Mouse (Mus musculus) midbrain, embryonic 13.5 days (tissue): Measurements from ENCODE around the gene Sf3a2. TPM values are rescaled to one million over a fixed set of nuclear protein-coding genes. Genes with fewer than 3 reads are reported as not detected.
A peak's percentile ranks its signal among the peaks of the same experiment; 100 is the strongest.

Experiments used
- ATAC-seq: fragments of 200-750 bp; cut with Nextera tagmentation; 2 replicates; pipeline ENCODE4 v1.8.0; 2017; ENCODE audit warnings: mild to moderate bottlenecking, moderate TSS enrichment, moderate library complexity
- H3K27ac ChIP-seq: fragments of 300-500 bp; sonication (generic); 2 replicates; pipeline ENCODE4 v1.5.1; 2015; ENCODE audit warnings: inconsistent platforms, mild to moderate bottlenecking, moderate library complexity
- H3K27me3 ChIP-seq: fragments of 300-500 bp; sonication (generic); 2 replicates; pipeline ENCODE4 v1.6.1; 2015; ENCODE audit warnings: mild to moderate bottlenecking, inconsistent platforms
- H3K36me3 ChIP-seq: fragments of 300-500 bp; sonication (generic); 2 replicates; pipeline ENCODE4 v1.6.1; 2015; ENCODE audit warnings: mild to moderate bottlenecking, inconsistent platforms
- H3K4me1 ChIP-seq: fragments of 300-500 bp; sonication (generic); replicated peaks from 2 replicates; pipeline ENCODE4 v1.6.1; 2015; ENCODE audit warnings: inconsistent platforms
- H3K4me2 ChIP-seq: fragments of 300-500 bp; sonication (generic); replicated peaks from 2 replicates; pipeline ENCODE4 v1.6.1; 2015; ENCODE audit warnings: moderate library complexity, mild to moderate bottlenecking, inconsistent platforms
- H3K4me3 ChIP-seq: fragments of 300-500 bp; sonication (generic); replicated peaks from 2 replicates; pipeline ENCODE4 v1.5.1; 2015; ENCODE audit warnings: mild to moderate bottlenecking, inconsistent platforms
- H3K9ac ChIP-seq: fragments of 300-500 bp; sonication (generic); replicated peaks from 2 replicates; pipeline ENCODE4 v1.6.1; 2015; ENCODE audit warnings: mild to moderate bottlenecking, inconsistent platforms
- H3K9me3 ChIP-seq: fragments of 300-500 bp; sonication (generic); 2 replicates; pipeline ENCODE4 v1.6.1; 2016; ENCODE audit warnings: mild to moderate bottlenecking, inconsistent platforms
- WGBS: fragments of 180-500 bp; shearing (Covaris S2); methylation state at CpG from one replicate; pipeline ENCODE4 v1.1.7; 2015; 5-methylcytosine and 5-hydroxymethylcytosine counted together
- microRNA counts: library from miRNA; unstranded; fragments of <30 nt; microRNA quantifications from one replicate; lab custom pipeline; 2016
- microRNA-seq: library from miRNA; unstranded; fragments of <30 nt; microRNA quantifications from one replicate; pipeline ENCODE4, GENCODE M21; 2016
- polyA plus RNA-seq: library from polyadenylated mRNA; unstranded; fragments of >200 nt; fragmentation: Nextera tagmentation; extraction: Ambion mirVana; gene quantifications from 2 replicates; pipeline ENCODE4 v1.2.1, GENCODE M21; 2015

The Sf3a2 gene
- polyA plus RNA-seq, 1 experiment from 2014 or later, result 64.1 TPM

GRCm38 (mm10) chr10:80845055-80845693 is 47.2 kb downstream of the Sf3a2 start:
- no peak for ATAC-seq
- Histone ChIP-seq H3K4me1 (peaks cover 13% of the 10 kb centered on the region), H3K27me3 (peaks cover 53% of the 10 kb centered on the region), H3K4me3 (no peak overlapping the region), H3K9me3 (no peaks in the 10 kb centered on the region), H3K4me2 (no peak overlapping the region), H3K9ac (peak overlapping the region; percentile 74; the same call in 1 of the 2 replicates), H3K36me3 (peaks cover 3% of the 10 kb centered on the region; the same call in 1 of the 2 replicates), H3K27ac (no peak overlapping the region)
- 66% methylated on average over 8 of the region's 8 CpGs for WGBS

- Histone ChIP-seq H3K4me2 (no peak overlapping the region), H3K36me3 (peaks cover 8% of the 10 kb centered on the region; the same call in 1 of the 2 replicates), H3K9me3 (no peaks in the 10 kb centered on the region), H3K27ac (no peak overlapping the region), H3K4me3 (no peak overlapping the region), H3K9ac (no peak overlapping the region), H3K4me1 (peaks cover 13% of the 10 kb centered on the region), H3K27me3 (peaks cover 53% of the 10 kb centered on the region)
- ATAC-seq, result no peak
- 82% methylated on average over 12 of the region's 12 CpGs for WGBS
Measured at GRCm38 (mm10) chr10:80845732-80846131, 47.7 kb downstream of the Sf3a2 start.

- Histone ChIP-seq H3K4me1 (peaks cover 12% of the 10 kb centered on the region), H3K27ac (no peak overlapping the region), H3K36me3 (peaks cover 34% of the 10 kb centered on the region), H3K27me3 (peaks cover 28% of the 10 kb centered on the region), H3K4me3 (no peak overlapping the region), H3K9ac (no peak overlapping the region), H3K4me2 (no peak overlapping the region), H3K9me3 (no peaks in the 10 kb centered on the region)
- 11% methylated on average over 10 of the region's 10 CpGs for WGBS
- no peak for ATAC-seq
Measured at GRCm38 (mm10) chr10:80848571-80848970, 50.6 kb downstream of the Sf3a2 start.

MicroRNAs encoded within 50 kb of the gene (microRNA counts, 519-probe panel; counts per million panel counts)
- microRNA mmu-miR-1982 (lab: Ali Mortazavi, UCI), result 110 counts per million, percentile 56 among the panel's probes with 10 or more counts

Small RNA genes within 50 kb of the gene (microRNA-seq; reads per million reads assigned to microRNA genes)
- gene Mir1982, result 1.2 reads per million

Other genes with a start within 250 kb of the Sf3a2 start
- gene Rexo1, start 236.6 kb upstream of the Sf3a2 start, polyA plus RNA-seq, result 28.8 and 32.6 TPM in 2 replicates
- gene Klf16, start 220.9 kb upstream of the Sf3a2 start, polyA plus RNA-seq, result 3.7 and 4.5 TPM in 2 replicates
- gene Abhd17a, start 207.9 kb upstream of the Sf3a2 start, polyA plus RNA-seq, result 78.5 and 93.4 TPM in 2 replicates
- 60.2 and 60.3 TPM in 2 replicates for gene Scamp4, start 195.3 kb upstream of the Sf3a2 start, polyA plus RNA-seq
- 6.1 and 7.6 TPM in 2 replicates for gene Adat3, start 195.3 kb upstream of the Sf3a2 start, polyA plus RNA-seq
- 4.0 and 4.9 TPM in 2 replicates for gene Gm49322, start 192.2 kb upstream of the Sf3a2 start, polyA plus RNA-seq
- 73.8 and 115 TPM in 2 replicates for gene Csnk1g2, start 175.4 kb upstream of the Sf3a2 start, polyA plus RNA-seq
- gene Btbd2, start 141.1 kb upstream of the Sf3a2 start, polyA plus RNA-seq, result 60.9 and 80.6 TPM in 2 replicates
- 49.6 and 60.1 TPM in 2 replicates for gene Mknk2, start 120.1 kb upstream of the Sf3a2 start, polyA plus RNA-seq
- 58.3 and 58.5 TPM in 2 replicates for gene Mob3a, start 96.2 kb upstream of the Sf3a2 start, polyA plus RNA-seq
- gene Izumo4, start 96.0 kb upstream of the Sf3a2 start, polyA plus RNA-seq, result 37.8 and 39.2 TPM in 2 replicates
- gene Ap3d1, start 55.9 kb upstream of the Sf3a2 start, polyA plus RNA-seq, result 94.5 and 96.3 TPM in 2 replicates
- 19.3 and 23.3 TPM in 2 replicates for gene Dot1l, start 43.0 kb upstream of the Sf3a2 start, polyA plus RNA-seq
- 131 and 150 TPM in 2 replicates for gene Plekhj1, start 428 bp downstream of the Sf3a2 start, polyA plus RNA-seq
- not detected in 2 replicates for gene Amh, start 7.0 kb downstream of the Sf3a2 start, polyA plus RNA-seq
- 0.28 and 0.43 TPM in 2 replicates for gene Jsrp1, start 15.3 kb downstream of the Sf3a2 start, polyA plus RNA-seq
- 1,319 and 1,425 TPM in 2 replicates for gene Oaz1, start 28.5 kb downstream of the Sf3a2 start, polyA plus RNA-seq
- gene Lingo3, start 45.8 kb downstream of the Sf3a2 start, polyA plus RNA-seq, result 1.5 and 1.9 TPM in 2 replicates
- gene Lsm7, start 57.0 kb downstream of the Sf3a2 start, polyA plus RNA-seq, result 249 and 254 TPM in 2 replicates
- gene Sppl2b, start 57.1 kb downstream of the Sf3a2 start, polyA plus RNA-seq, result 56.9 and 61.1 TPM in 2 replicates
- gene Tmprss9, start 73.7 kb downstream of the Sf3a2 start, polyA plus RNA-seq, result 0.15 and 0.31 TPM in 2 replicates
- 331 TPM in 2 replicates for gene Timm13, start 102.8 kb downstream of the Sf3a2 start, polyA plus RNA-seq
- 46.9 and 48.2 TPM in 2 replicates for gene Lmnb2, start 120.0 kb downstream of the Sf3a2 start, polyA plus RNA-seq
- 4.0 and 4.9 TPM in 2 replicates for gene Gadd45b, start 131.9 kb downstream of the Sf3a2 start, polyA plus RNA-seq
- 10.4 and 10.9 TPM in 2 replicates for gene Gng7, start 216.7 kb downstream of the Sf3a2 start, polyA plus RNA-seq
- gene Diras1, start 227.5 kb downstream of the Sf3a2 start, polyA plus RNA-seq, result 30.9 and 34.3 TPM in 2 replicates
- gene Slc39a3, start 239.2 kb downstream of the Sf3a2 start, polyA plus RNA-seq, result 43.5 and 45.7 TPM in 2 replicates